Mouse (Mus musculus) spleen, embryonic (tissue): ENCODE results near the gene Chgb.

Experiments used
- CTCF ChIA-PET: fragments of 350-600 bp; sonication (Branson Sonifier 250); formaldehyde crosslinking; loops from one replicate; lab custom pipeline; 2022; lab: Charles Lee

Gene Chgb

GRCm38 (mm10) chr2:132780978-132781377 lies at the start of gene Chgb:
Gene Chgb, plus strand, starts transcription at chr2:132781278.
- CTCF ChIA-PET: interaction anchor here (0.5 kb wide), 1 partner anchor 412 kb away, joined by 3 read pairs; no protein-coding TSS in a partner anchor

- CTCF ChIA-PET: no interaction called here
Measured at GRCm38 (mm10) chr2:132732940-132733339, 48.1 kb upstream of the Chgb start.

GRCm38 (mm10) chr2:132733603-132734573 lies 47.2 kb upstream of the Chgb start:
- CTCF ChIA-PET: interaction anchor here (0.7 kb wide), 1 partner anchor 722 kb away, joined by 6 read pairs; no protein-coding TSS in a partner anchor

- CTCF ChIA-PET: no interaction called here
Measured at GRCm38 (mm10) chr2:132738816-132739432, 42.2 kb upstream of the Chgb start.

- CTCF ChIA-PET: no interaction called here
Measured at GRCm38 (mm10) chr2:132741862-132742347, 39.2 kb upstream of the Chgb start.

GRCm38 (mm10) chr2:132744866-132745265 lies 36.2 kb upstream of the Chgb start:
- CTCF ChIA-PET: no interaction called here

- CTCF ChIA-PET: no interaction called here
Measured at GRCm38 (mm10) chr2:132746108-132746507, 35.0 kb upstream of the Chgb start.

GRCm38 (mm10) chr2:132750726-132751125 lies 30.4 kb upstream of the Chgb start:
- CTCF ChIA-PET: no interaction called here

- CTCF ChIA-PET: no interaction called here
Measured at GRCm38 (mm10) chr2:132751141-132752066, 29.7 kb upstream of the Chgb start.

GRCm38 (mm10) chr2:132752398-132752797 lies 28.7 kb upstream of the Chgb start:
- CTCF ChIA-PET: no interaction called here

- CTCF ChIA-PET: no interaction called here
Measured at GRCm38 (mm10) chr2:132753137-132753536, 27.9 kb upstream of the Chgb start.

- CTCF ChIA-PET: no interaction called here
Measured at GRCm38 (mm10) chr2:132757911-132758310, 23.2 kb upstream of the Chgb start.

- CTCF ChIA-PET: no interaction called here
Measured at GRCm38 (mm10) chr2:132770822-132771221, 10.3 kb upstream of the Chgb start.

- CTCF ChIA-PET: interaction anchor here (0.5 kb wide), 1 partner anchor 412 kb away, joined by 3 read pairs; no protein-coding TSS in a partner anchor
Measured at GRCm38 (mm10) chr2:132781439-132782068, 476 bp downstream of the Chgb start.

GRCm38 (mm10) chr2:132784039-132784438 lies 3.0 kb downstream of the Chgb start:
- CTCF ChIA-PET: no interaction called here

GRCm38 (mm10) chr2:132793441-132794203 lies 12.5 kb downstream of the Chgb start:
- CTCF ChIA-PET: no interaction called here

- CTCF ChIA-PET: no interaction called here
Measured at GRCm38 (mm10) chr2:132794204-132794586, 13.1 kb downstream of the Chgb start.

- CTCF ChIA-PET: interaction anchor here (0.5 kb wide), 1 partner anchor 126 kb away, joined by 4 read pairs; no protein-coding TSS in a partner anchor
Measured at GRCm38 (mm10) chr2:132802976-132803375, 21.9 kb downstream of the Chgb start.

GRCm38 (mm10) chr2:132815608-132816314 lies 34.7 kb downstream of the Chgb start, which contains the start of the genes Trmt6 and Mcm8:
Gene Trmt6, minus strand, starts transcription at chr2:132816055.
Gene Mcm8, plus strand, starts transcription at chr2:132816141.
- CTCF ChIA-PET: no interaction called here
